12 mouse cellular contexts compared by ENCODE assay signal in the genomic region with DNA sequence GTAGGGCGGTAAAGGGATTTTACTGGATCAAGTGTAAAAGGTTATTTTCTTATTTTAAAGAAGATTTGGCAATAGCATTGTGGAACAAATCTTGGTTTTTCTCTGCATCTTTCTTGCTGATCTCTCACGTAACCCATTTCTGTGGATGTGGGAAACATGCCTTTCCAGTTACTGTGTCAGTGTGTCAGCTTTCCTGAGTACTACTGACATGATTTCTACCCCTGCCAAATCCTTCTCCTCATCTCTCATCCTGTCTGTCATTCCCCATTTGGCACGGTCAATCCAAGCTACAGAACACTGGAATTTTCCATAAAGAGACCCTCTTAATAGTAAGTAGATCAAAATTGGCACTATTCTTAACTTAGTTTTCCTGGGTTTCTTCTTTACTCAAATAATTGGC.
"Had no signal": no experiment of that assay in that cellular context is flagged by ENCODE, and none has a peak within 500 bp of the region (broad histone marks: within the 10 kb centered on the region; RNA-seq: fewer than 3 reads in every experiment).

No protein-coding gene starts in this region.

- H3K9ac ChIP-seq: kidney, embryonic 15.5 days; liver, embryonic 15.5 days; lung, embryonic 15.5 days; neural tube, embryonic 12.5 days had no signal

- H3K9me3 ChIP-seq: kidney, embryonic 15.5 days; limb, embryonic 10.5 days; liver, embryonic 15.5 days; lung, embryonic 15.5 days; neural tube, embryonic 12.5 days had no signal

- H3K4me1 ChIP-seq: kidney, embryonic 15.5 days; limb, embryonic 10.5 days; liver, embryonic 15.5 days; neural tube, embryonic 12.5 days had no signal

- H3K36me3 ChIP-seq: kidney, embryonic 15.5 days; limb, embryonic 10.5 days; liver, embryonic 15.5 days; lung, embryonic 15.5 days; neural tube, embryonic 12.5 days had no signal

- H3K27ac ChIP-seq: kidney, embryonic 15.5 days; limb, embryonic 10.5 days; liver, embryonic 15.5 days; lung, embryonic 15.5 days; neural tube, embryonic 12.5 days had no signal

- H3K4me3 ChIP-seq: kidney, embryonic 15.5 days; limb, embryonic 10.5 days; liver, embryonic 15.5 days; lung, embryonic 15.5 days; neural tube, embryonic 12.5 days had no signal

- H3K4me2 ChIP-seq: kidney, embryonic 15.5 days; liver, embryonic 11.5 days; liver, embryonic 15.5 days; lung, embryonic 15.5 days; neural tube, embryonic 12.5 days had no signal

- H3K27me3 ChIP-seq: kidney, embryonic 15.5 days; liver, embryonic 15.5 days; lung, embryonic 15.5 days; neural tube, embryonic 12.5 days had no signal

- DNase-seq: kidney, adult 18-20 months; kidney, postnatal 14 days; lung, postnatal 36 days; midbrain, embryonic 14.5 days; right cerebral cortex, postnatal 14 days; thymus, postnatal 36 days had no signal
